Mouse (Mus musculus): ENCODE data around the gene Cyp4f39.
"Not testable (repeated sequence)": the region's sequence is repeated elsewhere in the genome, so short reads cannot be mapped to it uniquely, and the experiment has no call there.

Cyp4f39 gene

GRCm38 (mm10) chr17:32474954-32475560 is 22.5 kb downstream of the Cyp4f39 start:
- DNase-seq: no peak

GRCm38 (mm10) chr17:32477204-32477603 is 24.7 kb downstream of the Cyp4f39 start:
- DNase-seq: no peak

GRCm38 (mm10) chr17:32478727-32479126 is 26.2 kb downstream of the Cyp4f39 start:
- DNase-seq: no peak

- DNase-seq: peak; percentile 17
Measured at GRCm38 (mm10) chr17:32479554-32480506, 27.3 kb downstream of the Cyp4f39 start.

GRCm38 (mm10) chr17:32481766-32482165 is 29.2 kb downstream of the Cyp4f39 start:
- DNase-seq: no peak

GRCm38 (mm10) chr17:32483200-32483599 is 30.7 kb downstream of the Cyp4f39 start:
- peak; percentile 94 for DNase-seq

- no peak for DNase-seq
Measured at GRCm38 (mm10) chr17:32492349-32492980, 39.9 kb downstream of the Cyp4f39 start.

GRCm38 (mm10) chr17:32494601-32495000 is 42.1 kb downstream of the Cyp4f39 start:
- DNase-seq: peak; percentile 54

- DNase-seq: not testable (repeated sequence)
Measured at GRCm38 (mm10) chr17:32500511-32500910, 48.0 kb downstream of the Cyp4f39 start.

GRCm38 (mm10) chr17:32501051-32501450 is 48.5 kb downstream of the Cyp4f39 start:
- no peak for DNase-seq

- DNase-seq: no peak
Measured at GRCm38 (mm10) chr17:32503111-32503510, 50.6 kb downstream of the Cyp4f39 start.

- DNase-seq: no peak
Measured at GRCm38 (mm10) chr17:32505851-32506728, 53.6 kb downstream of the Cyp4f39 start, which contains the start of gene Cyp4f17. Gene Cyp4f17, plus strand, starts transcription at chr17:32506050.

GRCm38 (mm10) chr17:32506729-32507245 is 54.3 kb downstream of the Cyp4f39 start:
- no peak for DNase-seq

GRCm38 (mm10) chr17:32516126-32516525 is 63.6 kb downstream of the Cyp4f39 start:
- DNase-seq: no peak

- DNase-seq: no peak
Measured at GRCm38 (mm10) chr17:32521981-32522380, 69.5 kb downstream of the Cyp4f39 start.

- DNase-seq: no peak
Measured at GRCm38 (mm10) chr17:32522386-32522785, 69.9 kb downstream of the Cyp4f39 start.

GRCm38 (mm10) chr17:32522816-32523215 is 70.3 kb downstream of the Cyp4f39 start:
- no peak for DNase-seq

GRCm38 (mm10) chr17:32523895-32524294 is 71.4 kb downstream of the Cyp4f39 start:
- DNase-seq: no peak

- not testable (repeated sequence) for DNase-seq
Measured at GRCm38 (mm10) chr17:32526341-32526740, 73.8 kb downstream of the Cyp4f39 start.

- DNase-seq: peak; percentile 34
Measured at GRCm38 (mm10) chr17:32527748-32528147, 75.2 kb downstream of the Cyp4f39 start.

- peak; percentile 95 for DNase-seq
Measured at GRCm38 (mm10) chr17:32528408-32529337, 76.2 kb downstream of the Cyp4f39 start.

All from cerebellum, adult 9-11 months (tissue).